Mouse (Mus musculus) adrenal gland, adult (tissue): ENCODE results near the gene Gm813.
"Not testable (repeated sequence)": the region's sequence is repeated elsewhere in the genome, so short reads cannot be mapped to it uniquely, and the experiment has no call there.

Experiments
- DNase-seq, 2 experiments: peaks; one replicate each; pipeline ENCODE4 v3.0.0; 2022 to 2023; ENCODE audit warnings: low spot score in 1 of 2; ENCODE audit not compliant: inconsistent age in 2 of 2

Gm813 gene

DNA sequence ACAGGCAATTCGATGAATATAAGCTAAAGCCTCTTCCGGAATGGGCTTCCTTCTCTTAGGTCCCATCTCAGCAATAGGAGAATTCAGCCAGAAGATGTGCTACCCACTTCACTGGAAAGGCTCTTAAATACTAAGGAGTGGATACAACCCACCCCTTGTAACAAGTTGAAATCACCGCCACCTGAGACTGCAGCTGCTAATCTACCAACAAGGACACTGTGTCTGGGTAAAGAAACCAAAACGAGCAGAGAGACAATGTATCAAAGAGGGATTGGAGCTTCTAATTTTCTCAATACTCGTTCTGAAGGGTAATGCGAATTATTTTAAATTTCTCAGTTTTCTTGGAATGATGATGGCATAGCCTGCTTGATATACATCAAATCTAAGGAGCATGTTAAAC, at the start of gene Gm813:
Gm813 (minus strand) TSS at position 101 of the 400 bp plus-strand sequence.
- DNase-seq, result no peak

DNA sequence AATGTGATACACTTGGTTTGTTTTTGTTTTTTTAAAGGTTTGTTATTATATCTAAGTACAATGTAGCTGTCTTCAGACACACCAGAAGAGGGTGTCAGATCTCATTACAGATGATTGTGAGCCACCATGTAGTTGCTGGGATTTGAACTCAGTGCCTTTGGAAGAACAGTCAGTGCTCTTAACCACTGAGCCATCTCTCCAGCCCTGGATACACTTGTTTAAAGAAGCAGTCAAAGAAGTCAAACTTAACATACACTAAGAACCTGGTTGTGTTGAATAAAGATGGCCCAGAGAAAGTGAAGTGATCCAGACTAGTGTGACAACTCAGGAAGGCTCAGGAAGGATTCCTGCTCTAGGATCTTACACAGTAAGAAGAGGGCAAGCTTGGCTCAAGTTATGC, 48.4 kb upstream of the Gm813 start:
- DNase-seq, result not testable (repeated sequence)

DNA sequence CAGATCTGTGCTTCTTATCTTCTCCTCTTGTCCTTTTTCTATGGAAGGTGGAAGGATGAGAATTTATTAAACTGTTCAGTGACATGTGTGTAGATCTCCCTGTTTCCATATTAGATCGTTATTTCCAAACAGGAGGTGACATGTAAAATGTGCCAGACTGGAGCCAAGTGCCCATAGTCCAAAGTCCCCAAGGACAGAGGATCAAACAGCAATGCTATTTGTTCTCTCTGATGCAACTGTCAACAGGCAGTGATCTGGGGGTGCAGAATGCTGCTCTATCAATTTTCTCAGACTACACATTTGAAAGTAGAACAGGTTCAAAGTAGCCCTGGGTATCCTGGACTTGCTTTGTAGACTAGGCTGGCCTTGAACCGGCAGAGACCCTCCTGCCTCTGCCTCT, 47.0 kb upstream of the Gm813 start:
- no peak for DNase-seq

DNA sequence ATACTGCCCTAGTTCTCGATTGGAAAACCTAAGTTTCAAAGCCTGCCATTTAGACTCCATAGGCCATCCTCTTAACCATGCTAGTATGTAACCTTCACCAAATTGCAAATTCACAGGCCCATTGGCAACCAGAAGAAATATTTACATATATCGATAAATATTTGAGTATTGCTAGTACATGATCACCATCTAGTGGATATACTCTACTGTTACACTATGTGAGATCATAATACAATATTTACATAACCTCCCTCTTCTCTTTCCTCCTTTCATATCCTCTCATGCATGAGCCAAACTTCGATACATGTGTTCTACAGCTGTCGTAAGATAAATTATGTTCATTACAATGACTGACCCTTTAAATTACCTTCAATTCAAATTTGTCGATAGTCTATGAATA, 46.2 kb upstream of the Gm813 start:
- DNase-seq, result no peak

DNA sequence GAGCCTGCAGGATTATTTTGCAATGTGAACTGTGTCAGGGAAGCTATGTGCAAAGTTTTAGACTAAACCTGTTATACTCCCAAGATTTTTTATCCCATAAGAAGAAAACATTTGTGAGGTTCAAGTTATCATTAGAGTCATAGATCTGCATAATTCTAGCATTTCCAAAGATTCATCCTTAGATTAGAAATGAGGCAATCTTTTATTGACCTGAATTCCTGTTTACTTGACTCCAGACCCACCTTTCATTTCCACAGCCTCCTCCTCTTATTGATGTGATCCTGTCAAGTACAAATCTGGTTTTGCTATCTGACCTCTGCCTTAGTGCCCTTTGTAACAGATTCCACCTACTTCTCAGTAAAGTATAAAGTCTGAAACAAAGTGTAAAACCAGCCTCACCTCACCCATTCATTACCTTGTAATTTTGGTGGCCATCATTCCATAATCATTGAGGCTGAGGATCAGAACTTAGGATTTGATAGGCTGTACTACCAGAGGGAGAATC, 45.6 kb upstream of the Gm813 start:
- no peak for DNase-seq

DNA sequence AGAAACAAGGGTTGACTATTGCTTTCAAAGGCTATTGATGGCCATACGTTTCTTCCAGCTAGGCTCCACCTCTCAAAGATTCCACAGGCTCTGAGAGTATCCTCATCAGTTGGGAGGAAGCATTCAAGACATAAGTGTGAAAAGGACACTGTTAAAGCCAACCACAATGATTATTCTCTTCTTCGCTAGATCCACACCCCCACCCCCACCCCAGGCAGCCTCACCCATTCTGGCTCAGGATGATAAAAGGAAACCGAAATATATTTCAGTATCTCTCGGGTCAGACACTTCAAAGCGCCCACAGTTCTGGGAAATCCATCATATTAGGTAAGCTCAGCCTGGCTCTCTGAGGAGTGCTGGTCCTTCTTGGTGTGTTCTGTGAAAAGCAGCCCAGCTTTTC, 45.0 kb upstream of the Gm813 start:
- no peak for DNase-seq

DNA sequence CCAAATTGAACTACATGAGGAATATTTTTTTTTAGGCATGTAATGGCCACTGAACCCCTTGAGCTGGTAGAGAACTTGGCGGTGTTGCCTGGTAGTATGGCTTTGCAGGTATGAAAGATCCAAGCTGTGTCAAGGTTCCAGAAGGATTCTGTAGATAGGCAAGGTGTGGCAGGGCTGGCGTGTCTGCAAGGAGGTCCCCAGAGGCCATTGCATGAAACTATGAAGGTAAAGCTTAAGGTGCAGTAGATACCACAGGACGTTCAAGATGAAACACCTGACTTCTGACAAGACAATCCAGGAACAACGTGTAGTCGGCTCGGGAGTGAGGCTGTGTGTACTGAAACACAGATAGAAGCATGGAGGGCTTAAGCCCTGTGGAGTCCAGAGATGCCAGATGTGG, 41.9 kb upstream of the Gm813 start:
- no peak for DNase-seq

DNA sequence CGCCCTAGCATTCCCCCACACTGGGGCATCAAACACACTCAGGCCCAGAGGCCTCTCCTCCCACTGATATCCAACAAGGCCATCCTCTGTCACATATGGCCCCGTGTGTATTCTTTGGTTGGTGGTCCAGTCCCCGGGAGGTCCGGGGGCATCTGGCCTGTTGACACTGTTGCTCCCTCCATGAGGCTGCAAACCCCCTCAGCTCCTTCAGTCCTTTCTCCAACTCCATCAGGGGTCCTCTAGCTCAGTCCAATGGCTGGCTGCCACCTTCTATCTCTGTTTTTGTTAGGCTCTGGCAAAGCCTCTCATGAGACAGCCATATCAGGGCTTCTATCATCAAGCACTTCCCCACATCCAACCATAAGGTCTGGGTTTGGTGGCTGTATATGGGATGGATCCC, 39.7 kb upstream of the Gm813 start:
- DNase-seq, result no peak

DNA sequence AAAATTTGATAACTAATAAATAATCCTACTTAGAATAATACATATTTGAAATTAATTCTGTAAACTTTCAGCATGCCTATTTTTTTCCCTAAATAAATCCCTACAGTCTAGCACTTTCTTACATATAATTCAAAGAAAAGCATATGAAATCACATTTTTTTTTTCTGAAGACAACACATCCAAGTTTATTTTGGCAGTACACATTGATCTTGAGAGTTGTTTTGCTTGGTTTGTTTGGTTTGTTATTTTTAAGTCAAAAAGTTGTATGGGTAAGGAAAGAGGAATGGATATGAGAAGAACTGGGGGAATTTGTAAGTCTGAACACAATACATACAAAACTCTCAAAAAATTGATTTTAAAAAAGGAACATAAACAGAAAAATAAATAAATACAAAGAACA, 39.0 kb upstream of the Gm813 start:
- DNase-seq, result no peak

DNA sequence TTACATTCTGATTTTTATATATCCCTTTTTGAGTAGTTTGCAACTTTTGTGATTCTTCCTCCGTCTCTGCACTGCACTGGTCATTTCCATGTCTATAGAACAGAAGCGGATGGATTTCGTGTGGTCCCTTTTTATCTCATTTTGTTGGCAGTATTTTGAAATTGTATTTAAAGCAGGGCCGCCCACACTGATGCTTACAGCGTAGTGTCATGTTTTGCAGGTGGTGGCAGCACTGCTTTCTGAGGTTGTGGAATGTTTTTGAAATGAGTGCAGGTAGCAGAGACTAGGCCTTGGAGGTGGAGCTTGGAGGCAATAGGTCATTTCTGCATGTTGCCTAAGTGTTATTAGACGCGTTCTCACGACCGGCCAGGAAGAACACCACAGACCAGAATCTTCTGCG, 33.2 kb upstream of the Gm813 start:
- no peak for DNase-seq

DNA sequence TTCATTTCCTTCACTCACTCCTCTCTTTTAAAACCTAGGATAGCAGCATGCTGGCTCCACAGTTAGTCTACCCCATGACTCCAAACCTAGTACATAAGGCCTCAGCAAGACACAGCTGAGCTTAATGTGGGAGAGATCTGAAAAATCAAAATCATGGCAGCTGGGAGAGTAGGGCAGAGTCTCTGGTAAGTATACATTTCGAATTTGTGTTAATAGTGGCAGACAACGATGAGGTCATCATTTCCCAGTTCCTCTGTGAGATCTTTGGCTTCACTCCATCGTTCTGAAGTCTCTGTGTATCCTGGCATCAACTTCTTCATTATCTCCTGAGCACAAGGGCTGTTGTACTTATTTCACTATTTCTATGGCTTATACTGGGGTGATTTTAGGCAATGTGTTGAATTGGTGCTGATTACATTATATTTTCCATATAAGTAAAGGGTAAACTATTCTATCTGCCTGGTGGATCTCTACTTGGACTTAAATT, 22.0 kb upstream of the Gm813 start, which contains the start of gene E330017A01Rik:
E330017A01Rik (minus strand) TSS at position 51 of the 487 bp plus-strand sequence.
- no peak for DNase-seq

DNA sequence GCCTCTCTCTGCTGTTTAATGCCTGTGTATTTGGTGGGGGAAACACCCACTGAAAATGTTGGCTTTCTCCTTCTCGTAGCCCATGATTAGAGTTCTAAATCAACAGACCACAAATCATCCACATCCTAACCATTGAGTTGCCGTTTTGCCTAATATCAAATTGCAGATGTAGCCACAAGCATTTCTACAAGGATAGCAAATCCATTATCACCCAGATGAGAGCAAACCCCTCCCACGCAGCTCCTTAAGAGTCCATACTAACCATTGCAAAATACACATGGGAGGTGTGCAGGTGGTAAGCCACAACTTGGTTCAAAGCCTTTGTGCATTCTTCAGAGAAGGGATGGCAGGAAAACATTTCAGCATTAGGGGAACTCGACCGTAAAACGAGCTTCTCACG, 21.2 kb upstream of the Gm813 start:
- DNase-seq, result no peak

DNA sequence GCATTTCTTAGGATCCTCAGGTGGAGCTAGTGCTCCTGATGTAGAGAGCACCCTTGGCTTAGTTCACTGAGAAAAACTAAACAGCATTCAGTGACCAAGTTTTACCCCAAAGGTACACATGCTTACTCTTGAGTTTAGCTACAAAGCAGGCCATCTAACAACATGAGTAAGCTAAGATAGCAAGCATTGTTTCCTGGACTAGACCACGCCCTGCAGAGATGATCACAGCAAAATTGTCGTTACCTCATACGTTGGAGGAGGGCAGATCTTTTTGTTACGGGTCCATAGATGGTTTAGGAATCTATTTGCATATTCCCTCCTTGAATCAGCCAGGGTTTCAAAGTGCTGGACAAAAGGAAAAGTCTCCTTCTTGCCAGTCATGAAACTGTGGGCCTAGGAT, 20.7 kb upstream of the Gm813 start:
- DNase-seq, result peak in 1 of 2 experiments; percentile 10

DNA sequence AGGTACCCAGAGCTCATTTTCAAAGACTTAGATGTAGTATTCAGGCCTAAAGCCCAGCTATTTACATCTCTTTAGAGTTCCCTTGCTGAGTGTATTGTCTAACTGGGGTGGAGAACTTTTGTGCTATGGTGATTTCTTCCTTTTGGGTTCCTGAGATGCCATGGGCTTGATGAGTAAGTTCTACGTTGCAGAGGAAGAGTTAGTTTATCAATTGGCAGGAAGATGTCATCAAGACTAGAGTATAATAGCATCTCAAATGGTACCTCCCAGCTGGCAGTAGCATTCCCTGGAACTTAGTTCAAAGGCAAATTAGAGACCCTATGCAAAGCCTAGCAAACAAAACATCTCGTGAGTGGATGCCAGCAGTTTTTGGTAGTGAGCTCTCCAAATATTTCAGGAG, 19.1 kb upstream of the Gm813 start:
- peak in 1 of 2 experiments; percentile 11 for DNase-seq

DNA sequence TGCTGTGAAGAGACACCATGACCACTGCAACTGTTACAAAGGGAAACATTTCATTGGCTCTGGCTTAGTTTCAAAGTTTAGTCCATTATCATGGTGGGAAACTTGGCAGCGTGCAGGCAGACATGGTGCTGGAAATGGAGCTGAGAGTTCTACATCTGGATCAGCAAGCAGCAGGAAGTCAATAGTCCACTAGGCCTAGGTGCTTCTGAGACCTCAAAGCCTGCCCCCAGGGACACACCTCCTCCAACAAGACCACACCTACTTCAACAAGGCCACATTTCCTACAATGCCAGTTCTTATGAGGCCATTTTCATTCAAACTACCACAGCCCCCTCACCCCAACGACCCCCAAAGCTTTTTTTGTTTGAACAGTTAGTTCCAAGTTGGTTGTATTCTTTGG, 13.0 kb upstream of the Gm813 start:
- no peak for DNase-seq

DNA sequence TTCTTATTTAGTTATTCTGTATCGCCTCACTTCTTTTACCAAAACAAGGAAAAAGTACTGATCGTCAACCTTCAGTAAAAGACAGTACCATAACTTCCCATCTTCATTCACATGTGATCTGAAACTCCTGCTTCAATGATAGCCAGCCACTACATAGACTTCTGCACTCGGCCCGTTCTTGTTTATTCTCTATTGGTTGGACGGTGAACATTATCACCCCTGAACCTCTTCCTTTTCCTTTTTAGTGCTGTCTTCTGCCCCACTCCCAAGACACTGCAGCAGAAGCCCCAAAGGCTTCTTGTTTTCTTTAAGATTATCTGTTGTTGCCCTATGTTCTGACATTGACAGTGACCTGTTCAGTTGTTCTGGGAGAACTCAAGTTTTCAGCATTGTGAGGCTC, 12.2 kb upstream of the Gm813 start:
- no peak for DNase-seq

DNA sequence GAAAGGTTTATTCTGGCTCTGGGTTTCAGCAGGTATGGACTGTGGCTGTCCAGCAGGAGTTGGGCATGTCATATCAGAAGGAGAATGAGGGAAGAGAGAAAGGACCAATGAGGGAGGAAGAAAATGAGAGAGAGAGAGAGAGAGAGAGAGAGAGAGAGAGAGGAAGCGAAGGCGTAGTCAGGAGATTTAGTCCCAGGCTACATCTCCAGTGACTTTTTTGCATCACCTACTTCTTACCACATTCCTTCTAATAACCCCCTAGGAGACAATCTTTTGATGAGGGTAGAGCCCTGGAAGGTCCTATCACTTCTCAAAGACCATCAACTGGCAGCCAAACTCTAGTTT, 11.5 kb upstream of the Gm813 start:
- DNase-seq, result no peak

DNA sequence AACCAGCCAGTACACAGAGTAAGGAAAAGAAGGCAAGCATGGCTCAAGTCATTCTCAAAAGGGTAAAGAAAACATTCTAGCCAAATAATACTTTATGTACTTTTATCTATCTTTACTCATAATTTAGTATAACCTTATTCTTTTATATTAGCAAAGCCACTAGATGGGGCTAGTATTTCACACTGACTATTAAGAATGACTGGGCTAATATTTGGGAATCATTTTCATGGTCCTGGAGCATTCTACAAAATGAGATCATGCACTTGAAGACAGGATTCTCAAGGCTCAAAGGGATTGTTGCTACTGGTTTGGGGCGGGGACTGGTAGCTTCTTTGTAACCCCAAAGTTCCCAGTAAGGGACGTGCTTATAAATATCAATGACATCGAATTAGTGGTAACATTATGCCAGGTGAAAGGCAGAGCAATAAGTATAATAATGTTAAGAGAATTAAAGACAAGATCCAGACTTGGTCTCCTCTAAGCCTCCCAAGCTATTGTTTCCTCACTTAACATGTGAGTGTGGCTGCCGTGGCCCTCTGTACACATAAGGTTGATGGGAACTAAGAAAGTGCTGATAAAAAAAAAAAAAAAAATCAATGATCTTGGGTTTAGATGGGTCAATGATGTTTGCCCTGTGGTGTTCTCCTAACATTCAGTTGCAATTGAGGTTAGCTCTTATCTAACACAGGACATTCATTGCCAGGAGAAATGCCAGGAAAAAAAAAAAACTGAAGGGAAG, 11.0 kb upstream of the Gm813 start:
- DNase-seq, result peak in 1 of 2 experiments; percentile 38

DNA sequence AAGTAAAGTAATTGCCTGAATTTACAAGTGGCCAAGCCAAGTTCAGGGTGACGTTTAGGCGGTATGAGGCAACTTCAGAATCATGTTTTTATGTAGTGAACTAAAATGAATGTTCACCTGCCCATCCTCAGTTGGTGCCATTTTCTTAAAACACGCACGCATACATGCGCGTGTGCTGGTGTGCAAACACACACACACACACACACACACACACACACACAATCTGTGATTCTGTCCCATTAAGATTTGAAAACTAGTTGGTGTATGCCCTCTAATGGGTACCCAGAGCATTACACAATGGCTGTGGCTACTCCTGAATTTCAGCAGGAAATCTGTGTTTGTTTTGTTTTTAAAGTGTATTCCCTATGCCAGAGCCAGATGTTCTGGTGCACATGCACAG, 7.2 kb upstream of the Gm813 start:
- peak; percentile 21 to 75 for DNase-seq

DNA sequence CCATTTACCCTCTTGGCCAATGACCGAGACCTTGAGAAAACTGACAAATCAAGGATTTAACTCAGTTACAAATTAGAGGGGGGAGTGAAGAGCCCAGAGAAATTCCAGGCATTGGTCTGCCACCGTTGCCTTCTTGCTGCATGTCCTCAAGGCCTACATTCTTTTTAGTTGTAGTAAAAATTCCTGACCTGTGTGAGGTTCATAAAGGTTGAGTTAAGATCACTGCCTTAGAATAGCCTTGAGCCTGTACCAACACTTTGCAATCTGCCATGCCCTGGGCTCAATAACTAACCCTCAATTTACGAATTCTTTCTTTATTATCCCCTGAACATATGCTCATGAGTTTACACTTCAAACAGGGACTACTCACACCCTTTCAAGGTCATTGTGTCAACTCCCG, 6.3 kb upstream of the Gm813 start:
- DNase-seq, result peak in 1 of 2 experiments; percentile 44

DNA sequence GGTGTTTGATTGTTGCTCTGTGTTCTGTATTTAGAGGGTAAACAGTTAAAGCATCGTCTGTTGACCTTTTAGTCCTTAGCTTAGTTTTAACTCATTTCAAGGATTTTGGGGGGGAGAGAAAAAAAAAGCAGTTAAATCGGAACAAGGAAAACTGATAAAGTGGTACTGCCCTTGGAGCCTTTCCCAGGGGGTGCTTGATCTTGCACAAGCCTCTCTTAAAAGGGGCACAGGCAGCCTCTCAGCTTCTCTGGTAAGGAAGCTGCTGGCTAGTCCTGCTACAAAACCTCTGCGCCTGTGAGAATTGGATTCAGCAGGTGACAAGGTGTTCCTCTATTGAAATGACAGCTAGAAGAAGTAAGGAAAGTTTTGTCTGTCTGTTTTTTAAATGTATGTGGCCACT, 5.6 kb upstream of the Gm813 start:
- peak in 1 of 2 experiments; percentile 24 for DNase-seq

DNA sequence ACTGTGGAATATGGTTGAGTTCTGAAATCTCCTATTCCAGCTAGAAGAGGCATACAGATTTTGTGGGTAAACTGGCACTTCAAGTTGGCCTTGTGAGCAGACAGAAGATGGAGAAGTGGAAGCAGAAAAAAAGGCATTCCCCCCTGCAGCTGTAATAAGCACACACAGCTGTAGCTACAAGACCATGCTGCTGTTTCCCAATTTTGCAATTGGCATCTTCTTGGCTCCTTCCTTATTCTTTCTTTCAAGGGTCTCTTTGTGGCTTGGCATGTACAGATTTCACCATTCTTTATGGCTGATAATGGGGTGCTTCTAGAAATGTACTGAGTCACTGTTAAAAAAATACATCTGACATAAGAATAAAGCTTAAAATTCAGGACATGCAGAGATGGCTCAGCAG, 568 bp upstream of the Gm813 start:
- no peak for DNase-seq

DNA sequence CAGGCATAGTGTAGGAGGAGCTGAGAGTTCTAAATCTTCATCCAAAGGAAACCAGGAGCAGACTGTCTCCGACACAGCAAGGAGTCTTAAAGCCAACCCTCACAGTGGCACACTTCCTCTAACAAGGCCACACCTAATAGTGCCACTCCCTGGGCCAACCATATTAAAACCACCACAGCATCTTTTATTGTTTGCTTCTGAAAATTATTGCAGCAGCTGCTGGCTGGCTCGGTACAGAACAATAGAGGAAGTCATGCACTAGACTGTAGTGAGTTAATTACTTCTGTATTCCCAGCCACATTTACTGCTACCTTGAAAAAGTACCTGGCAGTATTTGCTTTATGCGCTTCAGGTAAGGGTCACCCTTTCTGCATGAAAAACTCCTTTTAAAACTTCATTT, 3.8 kb downstream of the Gm813 start:
- no peak for DNase-seq
